Mouse (Mus musculus): ENCODE results near the gene Pnkd. TPM values are rescaled to one million over a fixed set of nuclear protein-coding genes. Genes with fewer than 3 reads are reported as not detected.

Pnkd gene
- 152 and 156 TPM in 2 replicates for polyA plus RNA-seq (2015; fragmentation: Nextera tagmentation; extraction: Ambion mirVana)

DNA sequence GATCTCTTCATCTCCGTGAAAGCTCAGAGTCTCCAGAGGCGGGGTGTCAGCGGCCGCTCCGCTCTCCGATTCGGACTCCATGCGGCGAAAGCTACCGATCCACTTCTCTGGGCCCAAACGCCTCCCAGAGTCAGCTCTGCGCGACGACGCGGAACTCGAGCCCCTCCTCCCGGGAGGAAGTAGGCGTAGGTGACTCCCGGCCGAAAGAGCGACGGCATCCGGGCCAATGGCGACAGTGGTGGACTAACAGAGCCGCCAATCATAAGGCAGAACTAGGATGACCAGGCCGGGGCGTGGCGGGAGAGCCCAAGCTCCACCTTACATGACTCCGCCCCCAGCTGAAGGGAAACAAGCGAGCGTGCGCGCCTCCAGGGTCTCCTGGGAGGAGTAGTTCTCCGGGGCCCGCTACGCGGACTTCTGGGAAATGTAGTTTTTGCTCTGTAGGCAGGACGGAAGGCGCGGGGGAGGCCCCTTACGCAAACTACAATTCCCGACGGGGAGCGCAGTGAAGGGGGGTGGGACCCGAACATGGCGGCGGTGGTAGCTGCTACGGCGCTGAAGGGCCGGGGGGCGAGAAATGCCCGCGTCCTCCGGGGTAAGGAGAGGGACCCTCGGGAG is at the start of gene Pnkd, which contains the start of gene Aamp:
TSS of gene Pnkd (plus strand) at position 388 of the 618 bp plus-strand sequence.
TSS of gene Aamp (minus strand) at position 196 of the 618 bp plus-strand sequence.
- peak within 1 kb of the TSS; percentile 78 for H3K9ac ChIP-seq (replicated peaks)
- ATAC-seq (ENCODE audit: low FRiP score), result peak; percentile 96
- H3K4me3 ChIP-seq (replicated peaks), result peak within 1 kb of the TSS; percentile 80
- H3K4me2 ChIP-seq, result peak within 1 kb of the TSS; percentile 86
- no peaks in the 10 kb centered on the region for H3K27me3 ChIP-seq (replicated peaks)
- under 1% methylated on average over 56 of the region's 56 CpGs for WGBS
- peaks cover 57% of the 10 kb centered on the region for H3K4me1 ChIP-seq
- peak within 1 kb of the TSS; percentile 87 for H3K27ac ChIP-seq (replicated peaks)
- H3K9me3 ChIP-seq (replicated peaks), result no peaks in the 10 kb centered on the region
- peaks cover 42% of the 10 kb centered on the region for H3K36me3 ChIP-seq

- 1% methylated on average over 51 of the region's 55 CpGs for WGBS
- Histone ChIP-seq H3K4me2 (peak within 1 kb of the TSS; percentile 79), H3K4me3 (replicated peaks) (peak within 1 kb of the TSS; percentile 98), H3K36me3 (no peaks in the 10 kb centered on the region), H3K27me3 (replicated peaks) (no peaks in the 10 kb centered on the region), H3K9me3 (replicated peaks) (no peaks in the 10 kb centered on the region), H3K9ac (replicated peaks) (peak within 1 kb of the TSS; percentile 89), H3K27ac (replicated peaks) (peak within 1 kb of the TSS; percentile 92), H3K4me1 (peaks cover 44% of the 10 kb centered on the region)
- peak; percentile 94 for ATAC-seq (ENCODE audit: low FRiP score)
These were observed 48.7 kb upstream of the Pnkd start, which contains the start of gene Arpc2 for GRCm38 (mm10) chr1:74235938-74236589. Arpc2 (plus strand) TSS chr1:74236084.

DNA sequence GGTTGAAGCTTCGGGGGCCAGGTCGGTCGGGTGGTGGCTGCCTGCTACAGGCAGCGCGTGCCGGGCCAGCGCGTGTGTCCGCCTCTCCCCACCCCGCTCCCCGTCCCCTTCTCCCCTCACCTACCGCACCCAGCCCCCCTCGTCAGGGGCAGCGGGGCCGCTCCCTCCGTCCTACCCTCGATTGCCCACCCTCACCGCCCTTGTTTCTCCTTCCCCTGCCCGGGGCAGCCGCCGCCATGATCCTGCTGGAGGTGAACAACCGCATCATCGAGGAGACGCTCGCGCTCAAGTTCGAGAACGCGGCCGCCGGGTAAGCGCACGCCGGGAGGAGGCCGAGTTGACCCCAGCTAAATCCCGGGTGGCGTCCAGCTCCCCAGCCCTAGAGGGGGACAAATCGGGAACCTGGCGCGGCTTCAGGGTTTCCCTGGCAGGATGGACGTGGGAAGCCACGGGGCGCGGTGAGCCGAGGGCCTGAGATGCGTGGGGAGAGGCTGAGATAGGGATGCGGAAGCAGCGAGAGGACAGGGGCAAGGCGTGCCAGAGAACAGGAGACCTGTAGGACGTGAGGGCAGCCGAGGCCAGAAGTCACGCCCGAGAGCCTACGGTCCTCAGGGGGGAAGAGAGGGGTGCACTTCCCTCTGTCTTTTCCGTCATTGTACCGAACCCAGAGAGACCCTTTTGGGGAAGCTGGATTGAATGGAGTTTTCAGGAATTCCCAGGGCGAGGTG is 48.0 kb upstream of the Pnkd start:
- H3K27me3 ChIP-seq (replicated peaks), result no peaks in the 10 kb centered on the region
- peak overlapping the region; percentile 98 for H3K4me3 ChIP-seq (replicated peaks)
- H3K9ac ChIP-seq (replicated peaks), result peak overlapping the region; percentile 89
- WGBS, result 2% methylated on average over 51 of the region's 57 CpGs
- peak overlapping the region; percentile 92 for H3K27ac ChIP-seq (replicated peaks)
- no peaks in the 10 kb centered on the region for H3K36me3 ChIP-seq
- peak overlapping the region; percentile 79 for H3K4me2 ChIP-seq
- peak; percentile 80 for ATAC-seq (ENCODE audit: low FRiP score)
- H3K9me3 ChIP-seq (replicated peaks), result no peaks in the 10 kb centered on the region
- H3K4me1 ChIP-seq, result peaks cover 45% of the 10 kb centered on the region

- H3K27me3 ChIP-seq (replicated peaks), result no peaks in the 10 kb centered on the region
- H3K9me3 ChIP-seq (replicated peaks), result no peaks in the 10 kb centered on the region
- 40% methylated on average over 5 of the region's 5 CpGs for WGBS
- peak overlapping the region; percentile 79 for H3K4me2 ChIP-seq
- H3K36me3 ChIP-seq, result no peaks in the 10 kb centered on the region
- no peak overlapping the region for H3K27ac ChIP-seq (replicated peaks)
- peak overlapping the region; percentile 89 for H3K9ac ChIP-seq (replicated peaks)
- no peak for ATAC-seq (ENCODE audit: low FRiP score)
- peaks cover 45% of the 10 kb centered on the region for H3K4me1 ChIP-seq
- peak overlapping the region; percentile 98 for H3K4me3 ChIP-seq (replicated peaks)
These were observed 47.1 kb upstream of the Pnkd start for GRCm38 (mm10) chr1:74237671-74238070.

GRCm38 (mm10) chr1:74238136-74238535 is 46.6 kb upstream of the Pnkd start:
- peaks cover 45% of the 10 kb centered on the region for H3K4me1 ChIP-seq
- H3K9ac ChIP-seq (replicated peaks), result peak overlapping the region; percentile 89
- H3K4me3 ChIP-seq (replicated peaks), result peak overlapping the region; percentile 98
- H3K9me3 ChIP-seq (replicated peaks), result no peaks in the 10 kb centered on the region
- H3K36me3 ChIP-seq, result no peaks in the 10 kb centered on the region
- no peak overlapping the region for H3K27ac ChIP-seq (replicated peaks)
- peak overlapping the region; percentile 79 for H3K4me2 ChIP-seq
- 73% methylated on average over 1 of the region's 1 CpGs for WGBS
- H3K27me3 ChIP-seq (replicated peaks), result no peaks in the 10 kb centered on the region
- no peak for ATAC-seq (ENCODE audit: low FRiP score)

- 0 out of 2 replicates have a peak overlapping the region, but pooled peaks have one; percentile 2 for H3K27ac ChIP-seq (replicated peaks)
- H3K27me3 ChIP-seq (replicated peaks), result no peaks in the 10 kb centered on the region
- H3K4me3 ChIP-seq (replicated peaks), result 0 out of 2 replicates have a peak overlapping the region, but pooled peaks have one; percentile 6
- WGBS, result 70% methylated on average over 7 of the region's 7 CpGs
- H3K4me2 ChIP-seq, result peak overlapping the region; percentile 79
- peaks cover 45% of the 10 kb centered on the region for H3K4me1 ChIP-seq
- ATAC-seq (ENCODE audit: low FRiP score), result no peak
- H3K9ac ChIP-seq (replicated peaks), result peak overlapping the region; percentile 17; the same call in 1 of the 2 replicates
- H3K9me3 ChIP-seq (replicated peaks), result no peaks in the 10 kb centered on the region
- H3K36me3 ChIP-seq, result no peaks in the 10 kb centered on the region
These were observed 45.6 kb upstream of the Pnkd start for GRCm38 (mm10) chr1:74239162-74239561.

GRCm38 (mm10) chr1:74239618-74240017 is 45.1 kb upstream of the Pnkd start:
- ATAC-seq (ENCODE audit: low FRiP score), result no peak
- no peaks in the 10 kb centered on the region for H3K27me3 ChIP-seq (replicated peaks)
- WGBS, result 56% methylated on average over 11 of the region's 11 CpGs
- H3K9me3 ChIP-seq (replicated peaks), result no peaks in the 10 kb centered on the region
- 0 out of 2 replicates have a peak overlapping the region, but pooled peaks have one; percentile 6 for H3K4me3 ChIP-seq (replicated peaks)
- no peaks in the 10 kb centered on the region for H3K36me3 ChIP-seq
- 0 out of 2 replicates have a peak overlapping the region, but pooled peaks have one; percentile 2 for H3K27ac ChIP-seq (replicated peaks)
- H3K4me2 ChIP-seq, result peak overlapping the region; percentile 79
- peak overlapping the region; percentile 17; the same call in 1 of the 2 replicates for H3K9ac ChIP-seq (replicated peaks)
- H3K4me1 ChIP-seq, result peaks cover 45% of the 10 kb centered on the region

DNA sequence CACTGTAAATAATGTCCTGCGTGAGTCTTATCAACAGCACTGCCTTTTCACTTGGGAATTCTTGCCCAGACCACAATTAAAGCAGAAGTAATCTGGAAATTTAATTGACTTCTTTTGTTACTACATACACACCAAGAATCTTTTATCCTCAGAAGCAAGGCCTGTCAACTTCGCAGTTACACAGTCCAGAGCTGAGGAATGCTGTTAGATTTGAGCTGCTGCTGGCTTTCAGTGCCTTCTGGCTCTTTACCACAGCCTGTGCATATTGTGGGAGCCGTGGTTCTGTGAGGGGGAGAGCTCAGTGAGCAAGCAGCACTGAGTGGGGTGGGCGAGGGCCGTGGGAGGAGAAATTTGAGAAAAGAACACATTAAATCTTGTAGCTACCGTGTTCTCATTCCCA is 44.4 kb upstream of the Pnkd start:
- Histone ChIP-seq H3K4me3 (replicated peaks) (no peak overlapping the region), H3K27me3 (replicated peaks) (no peaks in the 10 kb centered on the region), H3K4me2 (no peak overlapping the region), H3K9me3 (replicated peaks) (no peaks in the 10 kb centered on the region), H3K9ac (replicated peaks) (no peak overlapping the region), H3K4me1 (peaks cover 45% of the 10 kb centered on the region), H3K36me3 (no peaks in the 10 kb centered on the region), H3K27ac (replicated peaks) (peak overlapping the region; percentile 15; the same call in 1 of the 2 replicates)
- 62% methylated on average over 6 of the region's 6 CpGs for WGBS
- ATAC-seq (ENCODE audit: low FRiP score), result no peak

GRCm38 (mm10) chr1:74240832-74241231 is 43.9 kb upstream of the Pnkd start:
- Histone ChIP-seq H3K4me2 (no peak overlapping the region), H3K27ac (replicated peaks) (no peak overlapping the region), H3K9ac (replicated peaks) (no peak overlapping the region), H3K27me3 (replicated peaks) (no peaks in the 10 kb centered on the region), H3K36me3 (no peaks in the 10 kb centered on the region), H3K9me3 (replicated peaks) (no peaks in the 10 kb centered on the region), H3K4me1 (peaks cover 42% of the 10 kb centered on the region), H3K4me3 (replicated peaks) (no peak overlapping the region)
- 86% methylated on average over 4 of the region's 4 CpGs for WGBS
- ATAC-seq (ENCODE audit: low FRiP score), result no peak

- peaks cover 21% of the 10 kb centered on the region for H3K36me3 ChIP-seq
- H3K4me3 ChIP-seq (replicated peaks), result no peak overlapping the region
- H3K4me1 ChIP-seq, result peaks cover 7% of the 10 kb centered on the region
- H3K4me2 ChIP-seq, result no peak overlapping the region
- WGBS, result 83% methylated on average over 2 of the region's 2 CpGs
- no peak for ATAC-seq (ENCODE audit: low FRiP score)
- no peaks in the 10 kb centered on the region for H3K27me3 ChIP-seq (replicated peaks)
- H3K9ac ChIP-seq (replicated peaks), result no peak overlapping the region
- H3K9me3 ChIP-seq (replicated peaks), result no peaks in the 10 kb centered on the region
- H3K27ac ChIP-seq (replicated peaks), result no peak overlapping the region
These were observed 39.2 kb upstream of the Pnkd start for GRCm38 (mm10) chr1:74245525-74245924.

DNA sequence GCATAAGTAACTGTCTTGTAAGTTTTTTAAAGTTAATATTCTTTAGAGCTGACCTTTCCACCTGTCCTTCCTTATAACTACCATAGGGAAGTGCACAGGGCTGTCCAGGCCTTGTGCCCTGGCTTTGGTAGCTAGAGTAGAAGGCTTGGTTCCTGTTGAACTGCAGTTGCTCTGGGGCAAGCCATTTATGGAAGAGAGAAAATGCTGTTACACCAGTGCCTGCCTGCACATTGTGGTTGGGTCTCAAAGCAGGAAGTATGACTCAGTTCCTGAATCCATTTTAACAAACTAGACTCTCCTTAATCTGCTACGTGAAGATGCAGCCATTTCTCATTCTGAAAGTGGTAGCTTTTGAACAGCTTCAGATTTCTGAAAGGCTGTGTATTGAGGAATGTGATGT is 35.9 kb upstream of the Pnkd start:
- no peak for ATAC-seq (ENCODE audit: low FRiP score)
- Histone ChIP-seq H3K4me3 (replicated peaks) (no peak overlapping the region), H3K4me1 (no peaks in the 10 kb centered on the region; the same call in 1 of the 2 replicates), H3K36me3 (peaks cover 49% of the 10 kb centered on the region), H3K27ac (replicated peaks) (0 out of 2 replicates have a peak overlapping the region, but pooled peaks have one; percentile 7), H3K4me2 (no peak overlapping the region), H3K27me3 (replicated peaks) (no peaks in the 10 kb centered on the region), H3K9me3 (replicated peaks) (no peaks in the 10 kb centered on the region), H3K9ac (replicated peaks) (no peak overlapping the region)
- WGBS, result 81% methylated on average over 1 of the region's 1 CpGs

All from neural tube, embryonic 15.5 days (tissue).